Mouse (Mus musculus) cortical plate, adult 2 months (tissue): ENCODE results near the gene Wdr90.

ENCODE experiments used
- CTCF ChIP-seq: fragments of 200-500 bp; IDR thresholded peaks from 2 replicates; pipeline ENCODE4 v1.5.1; 2011; ENCODE audit warnings: mild to moderate bottlenecking, control low read depth, low read length; ENCODE audit not compliant: insufficient read depth; ENCODE audit errors: extremely low read depth
- POLR2A ChIP-seq: fragments of 200-500 bp; IDR thresholded peaks from 2 replicates; pipeline ENCODE4 v1.6.1; 2011; ENCODE audit warnings: mild to moderate bottlenecking, low read length, control low read depth; ENCODE audit not compliant: insufficient read depth; ENCODE audit errors: extremely low read depth

- TF ChIP-seq CTCF (peak; percentile 84), POLR2A (no peak)
These were observed 60.3 kb downstream of the Wdr90 start for GRCm38 (mm10) chr17:25801029-25801428.
